Mouse (Mus musculus): ENCODE measurements around the gene Krtap4-7.

- no peak for TF ChIP-seq CTCF (IDR thresholded peaks at IDR 0.05; ENCODE audit: borderline replicate concordance, insufficient read depth, low read depth, low read length)
- no peak for TF ChIP-seq POLR2A (IDR thresholded peaks at IDR 0.05; ENCODE audit: borderline replicate concordance, insufficient read depth, low read length)
Observed at GRCm38 (mm10) chr11:99634653-99635134, 9.2 kb downstream of the Krtap4-7 start, which contains the start of gene Krtap4-2.

Measured in cerebellum, adult 2 months (tissue).